In genomic region chr1:95598108-95598507, GRCm38 (mm10) we compare ENCODE assay signal across 21 mouse cellular contexts.
A peak's percentile ranks its signal among the peaks of the same experiment; 100 is the strongest.
DNase-seq lines count a peak whose midpoint lies in the region; ATAC-seq and TF ChIP-seq lines count a peak whose summit lies in the region.
"Had no signal": no experiment of that assay in that cellular context is flagged by ENCODE, and none has a peak within 500 bp of the region (broad histone marks: within the 10 kb centered on the region; RNA-seq: fewer than 3 reads in every experiment).

No protein-coding gene starts in this region.

- dilution Hi-C loops in CH12.LX (cut with MboI; ENCODE audit: extremely low pct_ligation_motif_present, extremely low pct_unique_long_range_greater_than_20kb, low sequenced_read_pairs): no loop called here

- no peak overlapping the region for H3K27ac ChIP-seq in CH12.LX (ENCODE audit: insufficient read depth, low read depth)
- H3K27ac ChIP-seq in kidney, embryonic 15.5 days: no peak overlapping the region
- H3K27ac ChIP-seq: embryonic facial prominence, embryonic 12.5 days; hindbrain, embryonic 15.5 days; layer of hippocampus, adult 2 months; liver, embryonic 14.5 days; midbrain, embryonic 15.5 days; neural tube, embryonic 13.5 days; stomach, postnatal 0 days had no signal

- peak; percentile 24; the same call in 1 of the 2 replicates for TF ChIP-seq EP300 in CH12.LX (IDR thresholded peaks at IDR 0.05; ENCODE audit: low read length)

- no peak overlapping the region; the same call in 1 of the 2 replicates for H3K4me2 ChIP-seq in CH12.LX (ENCODE audit: insufficient read depth, low read depth, poor library complexity, severe bottlenecking)
- H3K4me2 ChIP-seq in kidney, embryonic 15.5 days: no peak overlapping the region
- H3K4me2 ChIP-seq: embryonic facial prominence, embryonic 12.5 days; hindbrain, embryonic 15.5 days; midbrain, embryonic 15.5 days; neural tube, embryonic 13.5 days had no signal

- no peak for TF ChIP-seq POLR2A in CH12.LX (IDR thresholded peaks at IDR 0.05; ENCODE audit: low read depth, low read length)

- H3K9me3 ChIP-seq in CH12.LX (replicated peaks; ENCODE audit: low read length): no peaks in the 10 kb centered on the region
- H3K9me3 ChIP-seq in kidney, embryonic 15.5 days (replicated peaks): no peaks in the 10 kb centered on the region
- H3K9me3 ChIP-seq: embryonic facial prominence, embryonic 12.5 days; hindbrain, embryonic 15.5 days; midbrain, embryonic 15.5 days; neural tube, embryonic 13.5 days had no signal

- peak; percentile 58 for DNase-seq in 416B (ENCODE audit: low read depth)
- no peak for DNase-seq in CH12.LX (ENCODE audit: extremely low read depth)
- no peak for DNase-seq in kidney, postnatal 25 days
- no peak for DNase-seq in lung, postnatal 10 days
- DNase-seq: cerebellum, adult 18-20 months; cerebellum, postnatal 14 days; gastrocnemius, postnatal 36 days; kidney, adult 2 months; kidney, postnatal 10 days; right cerebral cortex, postnatal 4 days had no signal

- no peak for TF ChIP-seq CTCF in CH12.LX (conservative IDR thresholded peaks at IDR 0.05 in 1 of 2, IDR thresholded peaks at IDR 0.05 in 1 of 2; ENCODE audit: low read depth in 2 of 2, low read length in 2 of 2)

- in situ Hi-C loops in CH12.LX (cut with MboI; ENCODE audit: low pct_ligation_motif_present, low pct_unique_long_range_greater_than_20kb, low sequenced_read_pairs): no loop called here

- TF ChIP-seq RAD21 in CH12.LX (IDR thresholded peaks at IDR 0.05; ENCODE audit: low read depth, low read length): no peak

- H3K36me3 ChIP-seq in CH12.LX (replicated peaks in 1 of 2; ENCODE audit: control insufficient read depth in 1 of 2, insufficient read depth in 1 of 2, low read length in 1 of 2): no peaks in the 10 kb centered on the region
- H3K36me3 ChIP-seq in kidney, embryonic 15.5 days: no peaks in the 10 kb centered on the region
- H3K36me3 ChIP-seq: embryonic facial prominence, embryonic 12.5 days; hindbrain, embryonic 15.5 days; midbrain, embryonic 15.5 days; neural tube, embryonic 13.5 days had no signal

- peaks cover 0 to 17% of the 10 kb centered on the region in 2 experiments; a peak in 2 of 4 replicates for H3K4me1 ChIP-seq in CH12.LX (ENCODE audit: control insufficient read depth in 1 of 2, insufficient read depth in 2 of 2)
- no peaks in the 10 kb centered on the region for H3K4me1 ChIP-seq in kidney, embryonic 15.5 days
- H3K4me1 ChIP-seq: embryonic facial prominence, embryonic 12.5 days; hindbrain, embryonic 15.5 days; midbrain, embryonic 15.5 days; neural tube, embryonic 13.5 days had no signal

- no peaks in the 10 kb centered on the region for H3K27me3 ChIP-seq in CH12.LX (replicated peaks)
- no peaks in the 10 kb centered on the region for H3K27me3 ChIP-seq in kidney, embryonic 15.5 days
- H3K27me3 ChIP-seq: embryonic facial prominence, embryonic 12.5 days; hindbrain, embryonic 15.5 days; midbrain, embryonic 15.5 days; neural tube, embryonic 13.5 days had no signal

- H3K79me2 ChIP-seq in CH12.LX (replicated peaks; ENCODE audit: control insufficient read depth, extremely low read depth, insufficient read depth, poor library complexity, severe bottlenecking): peaks cover 2% of the 10 kb centered on the region; the same call in 1 of the 2 replicates

- no peak overlapping the region for H3K9ac ChIP-seq in CH12.LX (ENCODE audit: insufficient read depth, low read depth)
- no peak overlapping the region for H3K9ac ChIP-seq in kidney, embryonic 15.5 days
- H3K9ac ChIP-seq: embryonic facial prominence, embryonic 12.5 days; hindbrain, embryonic 15.5 days; liver, embryonic 14.5 days; midbrain, embryonic 15.5 days; neural tube, embryonic 13.5 days had no signal

- no peak overlapping the region for H3K4me3 ChIP-seq in CH12.LX (replicated peaks in 1 of 3; ENCODE audit: low read depth in 2 of 3, low read length in 2 of 3, poor library complexity in 1 of 3)
- no peak overlapping the region for H3K4me3 ChIP-seq in kidney, embryonic 15.5 days (replicated peaks)
- H3K4me3 ChIP-seq: embryonic facial prominence, embryonic 12.5 days; hindbrain, embryonic 15.5 days; layer of hippocampus, adult 2 months; midbrain, embryonic 15.5 days; myocyte; neural tube, embryonic 13.5 days had no signal

- WGBS in kidney, embryonic 15.5 days: 94% methylated on average over 1 of the region's 1 CpGs

- peak; percentile 82 to 85; a peak in 3 of 4 replicates for ATAC-seq in hematopoietic stem cell, adult 5-6 weeks (replicated peaks in 1 of 2; ENCODE audit: insufficient read depth in 1 of 2, low FRiP score in 2 of 2, low TSS enrichment in 1 of 2, low read depth in 1 of 2, poor library complexity in 2 of 2, severe bottlenecking in 2 of 2)
- peak; percentile 80 for ATAC-seq in monocyte, adult 5-6 weeks (replicated peaks; ENCODE audit: insufficient number of reproducible peaks, low FRiP score, low TSS enrichment, poor library complexity, severe bottlenecking)
- no peak for ATAC-seq in kidney, embryonic 15.5 days (replicated peaks; ENCODE audit: low FRiP score)
- ATAC-seq: midbrain, embryonic 15.5 days had no signal

TF ChIP-seq in CH12.LX, 34 proteins besides CTCF, POLR2A, EP300 and RAD21:
- no peak for TF ChIP-seq ELF1 (IDR thresholded peaks at IDR 0.05; ENCODE audit: low read depth, low read length)
- no peak for TF ChIP-seq JUND (conservative IDR thresholded peaks at IDR 0.05; ENCODE audit: low read depth, low read length)
- no peak for TF ChIP-seq KAT2A (IDR thresholded peaks at IDR 0.05; ENCODE audit: insufficient replicate concordance, low read length)
- TF ChIP-seq MAZ (IDR thresholded peaks at IDR 0.05; ENCODE audit: low read depth, low read length): no peak
- no peak for TF ChIP-seq SIN3A (IDR thresholded peaks at IDR 0.05; ENCODE audit: low read length)
- TF ChIP-seq UBTF (IDR thresholded peaks at IDR 0.05; ENCODE audit: low read depth, low read length): no peak
- no peak for TF ChIP-seq HCFC1 (IDR thresholded peaks at IDR 0.05; ENCODE audit: low read depth, low read length)
- no peak for TF ChIP-seq E2F4 (IDR thresholded peaks at IDR 0.05; ENCODE audit: insufficient replicate concordance, low read depth, low read length)
- TF ChIP-seq USF1 (IDR thresholded peaks at IDR 0.05; ENCODE audit: low read depth, low read length): no peak
- TF ChIP-seq ZMIZ1 (IDR thresholded peaks at IDR 0.05; ENCODE audit: low read depth, low read length): no peak
- no peak for TF ChIP-seq JUN (IDR thresholded peaks at IDR 0.05; ENCODE audit: insufficient read depth, low read depth, low read length)
- no peak for TF ChIP-seq MYC (IDR thresholded peaks at IDR 0.05; ENCODE audit: low read depth, low read length)
- no peak for TF ChIP-seq POLR2AphosphoS2 (IDR thresholded peaks at IDR 0.05; ENCODE audit: low read depth, low read length)
TF ChIP-seq in CH12.LX: peak in this region for 0.
